Mouse (Mus musculus): ENCODE data around the gene Krtap11-1. TPM values are rescaled to one million over a fixed set of nuclear protein-coding genes. Genes with fewer than 3 reads are reported as not detected.

The Krtap11-1 gene
- not detected for polyA plus RNA-seq (2012; fragmentation: generic; extraction: Trizol)

GRCm38 (mm10) chr16:89571083-89571482 lies at the start of gene Krtap11-1:
Krtap11-1 (minus strand) TSS chr16:89571183.

Other genes starting within 250 kb of the Krtap11-1 start
- not detected for gene Krtap21-1, start 167.3 kb downstream of the Krtap11-1 start, polyA plus RNA-seq (2012; fragmentation: generic; extraction: Trizol)
- gene Krtap6-2, start 151.1 kb downstream of the Krtap11-1 start, polyA plus RNA-seq (2012; fragmentation: generic; extraction: Trizol), result not detected
- not detected for gene Krtap8-1, start 83.2 kb downstream of the Krtap11-1 start, polyA plus RNA-seq (2012; fragmentation: generic; extraction: Trizol)
- gene Krtap7-1, start 62.9 kb downstream of the Krtap11-1 start, polyA plus RNA-seq (2012; fragmentation: generic; extraction: Trizol), result not detected

Measured in C3H10T1/2 (cell line).